Mouse (Mus musculus): Measurements from ENCODE around the gene Slc25a17.

Gene Slc25a17

DNA sequence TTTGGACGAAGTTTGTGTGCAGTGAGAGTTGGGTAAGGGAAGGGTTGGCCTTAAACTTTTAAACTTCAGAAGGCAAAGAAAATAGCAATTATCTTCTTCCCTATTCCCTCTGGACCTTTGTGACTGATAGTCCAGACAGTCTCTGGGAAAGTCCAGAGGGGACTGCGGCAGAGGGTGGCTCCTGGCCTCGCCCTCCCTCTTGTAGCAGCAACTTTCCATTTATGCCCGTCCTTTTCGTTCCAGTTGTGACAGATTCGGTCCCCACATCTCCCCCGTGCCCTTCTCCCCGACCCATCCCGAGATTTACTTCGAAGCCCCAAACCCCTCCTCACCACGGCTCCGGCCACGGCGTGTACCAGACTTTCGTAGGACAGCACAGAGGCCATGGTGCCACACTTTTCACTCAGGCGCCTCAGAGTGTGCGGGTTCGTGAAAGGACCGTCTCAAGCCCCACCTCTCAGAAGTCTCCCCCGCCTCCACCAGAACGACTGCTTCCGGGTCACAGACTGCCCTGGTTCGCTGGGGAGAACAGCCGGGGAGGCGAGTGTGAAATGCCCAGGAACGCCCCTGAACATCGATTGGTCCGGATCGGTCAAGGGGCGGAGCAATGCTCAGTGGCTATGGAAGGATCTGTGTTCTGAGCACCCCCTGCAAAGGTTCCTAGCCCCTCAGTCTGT is at the start of gene Slc25a17:
Gene Slc25a17, minus strand, starts transcription at position 468 of the 677 bp plus-strand sequence.
- peak; percentile 95 for DNase-seq (ENCODE audit: low spot score)

DNA sequence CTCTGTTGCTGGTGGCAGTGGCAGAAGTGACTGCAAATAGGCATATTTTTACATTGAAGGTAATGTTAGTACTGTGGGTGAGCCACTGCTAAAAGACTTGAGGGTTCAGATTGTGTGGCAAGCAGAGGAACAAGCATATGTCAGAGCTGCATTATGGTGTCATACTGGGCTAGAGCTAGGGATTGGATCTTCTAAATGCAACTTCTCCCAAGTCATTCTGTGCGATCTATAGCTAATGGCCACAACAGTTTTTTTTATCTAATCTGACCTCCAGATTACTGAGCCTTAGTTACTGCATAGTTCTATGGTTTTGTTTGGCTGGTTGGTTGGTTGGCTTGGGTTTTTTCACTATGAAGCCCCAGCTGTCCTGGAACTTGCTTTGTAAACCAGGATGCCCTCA is 47.6 kb upstream of the Slc25a17 start, which contains the start of gene Dnajb7:
Gene Dnajb7, minus strand, starts transcription at position 101 of the 400 bp plus-strand sequence.
- no peak for DNase-seq (ENCODE audit: low spot score)

DNA sequence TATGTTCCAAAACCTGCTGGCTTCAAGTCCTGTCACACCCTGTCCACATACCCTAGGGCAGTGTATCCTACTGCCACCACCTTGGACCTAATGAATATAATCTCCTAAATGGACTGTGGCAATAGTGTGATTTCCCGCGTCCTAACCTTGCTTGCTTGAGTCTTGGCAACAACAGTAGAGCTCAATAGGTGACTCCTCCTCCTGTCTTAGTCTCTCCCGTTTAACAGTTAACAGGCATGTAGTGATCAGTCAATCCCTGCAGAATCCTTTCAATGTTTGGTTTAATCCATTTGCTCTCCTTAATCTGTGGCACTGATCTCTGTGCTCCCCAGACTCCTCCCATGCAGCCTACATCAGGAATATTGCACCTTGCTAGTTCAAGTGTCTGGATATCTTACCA is 44.4 kb upstream of the Slc25a17 start:
- no peak for DNase-seq (ENCODE audit: low spot score)

DNA sequence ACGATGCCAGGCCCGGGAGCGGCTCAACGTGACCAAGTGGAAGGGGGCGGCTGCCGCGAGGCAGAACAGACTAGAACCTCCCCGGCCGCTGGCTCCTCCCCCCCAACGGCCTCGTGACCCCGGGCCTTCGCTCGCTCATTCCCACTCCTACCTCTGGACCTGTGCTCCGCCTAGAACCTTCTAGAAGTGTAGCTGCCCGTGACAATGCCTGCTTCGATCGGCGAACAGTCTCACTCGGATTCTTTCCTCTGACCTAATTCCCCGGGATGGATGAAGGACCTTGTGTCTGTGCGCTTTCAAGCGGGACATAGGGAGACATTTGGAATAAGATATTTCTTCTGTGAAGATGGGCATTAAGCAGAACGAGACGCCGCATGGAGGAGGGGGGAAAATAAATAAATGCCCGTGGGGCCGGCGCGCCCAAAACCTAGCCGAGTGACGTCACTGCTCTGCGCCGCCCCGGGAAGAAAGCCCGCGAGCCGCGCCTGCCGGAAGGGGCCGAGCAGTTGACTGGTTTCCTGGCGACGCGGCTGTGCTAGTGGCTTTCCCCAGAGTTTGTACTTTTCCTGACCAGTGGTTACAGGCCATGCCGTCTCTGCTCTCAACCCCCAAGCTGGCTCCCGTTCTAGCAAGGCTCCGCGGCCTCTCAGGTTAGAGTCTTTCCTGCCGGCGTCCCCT is 39.2 kb upstream of the Slc25a17 start, which contains the start of the genes St13 and Xpnpep3:
Gene St13, minus strand, starts transcription at position 440 of the 678 bp plus-strand sequence.
Gene Xpnpep3, plus strand, starts transcription at position 501 of the 678 bp plus-strand sequence.
- peak; percentile 96 for DNase-seq (ENCODE audit: low spot score)

DNA sequence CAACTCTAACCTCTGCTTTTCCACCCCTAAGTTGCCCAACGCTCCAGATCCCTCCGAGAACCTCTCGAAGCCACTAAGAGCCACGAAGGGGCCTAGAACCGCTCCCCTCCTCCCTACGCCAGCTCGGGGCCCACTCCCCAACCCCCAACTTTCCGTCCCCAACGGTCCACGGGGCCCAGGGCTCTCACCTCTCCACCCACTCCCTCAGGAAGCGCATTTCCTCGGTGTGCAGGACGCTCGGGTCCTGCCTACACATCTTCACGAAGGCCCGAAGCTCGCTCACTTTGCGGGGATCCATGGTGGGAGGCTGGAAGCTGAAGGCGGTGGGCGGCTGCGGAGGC is 38.7 kb upstream of the Slc25a17 start:
- DNase-seq (ENCODE audit: low spot score) = no peak

DNA sequence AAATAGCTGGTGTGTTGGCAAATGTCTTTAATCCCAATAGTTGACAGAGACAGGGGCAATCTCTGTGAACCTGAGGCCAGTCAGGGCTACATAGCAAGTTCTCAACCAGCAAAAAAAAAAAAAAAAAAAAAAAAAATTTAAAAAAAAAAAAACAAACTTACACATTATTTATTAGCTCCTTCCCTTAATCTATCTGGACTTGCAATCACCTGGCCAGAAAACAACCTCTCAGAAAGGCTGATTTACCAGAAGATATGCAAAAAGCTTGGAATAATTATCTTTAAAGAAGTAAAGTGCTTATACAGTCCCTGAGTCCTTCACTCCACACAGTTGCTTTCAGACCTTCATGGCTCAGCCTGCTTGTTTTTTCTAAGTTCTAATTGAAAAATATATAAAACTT is 37.6 kb upstream of the Slc25a17 start:
- no peak for DNase-seq (ENCODE audit: low spot score)

DNA sequence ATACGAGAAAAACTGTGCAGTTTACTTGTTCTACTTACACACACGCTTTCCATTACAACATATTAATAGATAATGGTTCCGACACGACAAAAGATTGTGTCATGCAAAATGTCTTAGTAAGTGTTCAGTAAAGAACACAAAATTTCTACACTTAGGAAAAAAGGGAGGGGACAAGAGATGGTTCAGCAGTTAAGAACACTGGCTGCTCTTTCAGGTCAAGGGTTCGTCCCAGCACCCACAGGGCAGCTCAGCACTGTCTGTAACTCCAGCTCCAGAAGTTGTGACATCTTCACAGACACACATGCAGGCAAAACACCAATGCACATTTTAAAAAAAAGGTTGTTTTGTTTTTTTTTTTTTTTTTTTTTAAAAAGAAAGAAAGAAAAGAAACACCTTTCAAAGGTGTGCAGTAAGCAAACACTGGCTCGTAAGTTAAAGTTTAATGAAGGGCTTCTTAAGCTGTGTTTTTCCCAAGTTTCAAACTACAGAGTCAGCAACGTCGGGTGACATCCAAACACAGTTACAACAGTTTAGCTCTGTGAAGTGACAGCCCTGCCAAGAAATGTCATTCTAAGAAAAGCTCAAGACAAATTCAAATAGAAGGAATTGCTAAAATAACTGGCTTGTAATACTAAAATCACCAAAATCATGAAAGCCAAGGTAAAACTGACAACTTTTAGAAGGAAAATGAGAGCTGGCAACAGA is 33.8 kb upstream of the Slc25a17 start:
- no peak for DNase-seq (ENCODE audit: low spot score)

DNA sequence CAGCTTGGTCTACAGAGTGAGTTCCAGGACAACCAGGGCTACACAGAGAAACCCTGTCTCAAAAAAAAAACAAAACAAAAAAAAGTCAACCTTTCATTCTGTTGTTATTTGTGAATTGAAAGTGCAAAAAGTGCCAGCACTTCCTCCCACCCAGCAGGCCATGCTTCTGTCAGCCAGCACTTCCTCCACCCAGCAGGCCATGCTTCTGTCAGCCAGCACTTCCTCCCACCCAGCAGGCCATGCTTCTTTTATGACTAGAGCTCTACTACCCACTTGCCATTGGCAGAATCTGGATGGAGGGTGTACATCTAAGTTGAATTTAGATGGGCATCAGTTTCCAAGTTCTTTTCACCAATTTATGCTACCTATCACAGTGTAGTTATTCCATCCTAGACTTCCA is 32.4 kb upstream of the Slc25a17 start:
- DNase-seq (ENCODE audit: low spot score) = peak; percentile 48

DNA sequence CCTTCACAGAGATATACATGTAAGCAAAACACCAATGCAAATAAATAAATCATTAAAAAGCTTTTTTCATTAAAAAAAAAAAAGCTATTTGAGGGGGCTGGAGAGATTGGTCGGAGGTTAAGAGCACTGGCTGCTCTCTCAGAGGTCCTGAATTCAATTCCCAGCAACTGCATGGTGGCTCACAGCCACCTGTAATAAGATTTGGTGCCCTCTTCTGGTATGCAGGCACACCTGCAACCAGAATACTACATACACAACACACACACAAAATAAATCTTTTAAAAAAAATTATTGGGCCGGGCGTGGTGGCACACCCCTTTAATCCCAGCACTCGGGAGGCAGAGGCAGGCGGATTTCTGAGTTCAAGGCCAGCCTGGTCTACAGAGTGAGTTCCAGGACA is 25.7 kb upstream of the Slc25a17 start:
- no peak for DNase-seq (ENCODE audit: low spot score)

DNA sequence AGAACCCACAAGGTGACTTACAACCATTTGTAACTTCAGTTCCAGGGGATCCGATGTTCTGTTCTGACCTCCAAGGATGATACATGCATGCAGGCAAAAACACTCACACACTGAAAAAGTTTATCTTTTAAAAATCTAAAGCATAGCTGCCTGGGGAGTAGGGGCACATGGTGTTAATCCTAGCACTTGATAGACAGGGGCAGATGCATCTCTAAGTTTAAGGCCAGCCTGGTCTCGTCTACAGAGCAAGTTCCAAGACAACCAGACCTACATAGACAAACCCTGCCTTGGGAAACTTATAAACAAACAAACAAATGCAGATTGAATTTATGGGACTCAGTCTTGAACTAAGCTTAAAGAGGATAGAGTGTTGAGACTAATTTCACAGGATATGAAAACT is 18.2 kb upstream of the Slc25a17 start:
- no peak for DNase-seq (ENCODE audit: low spot score)

DNA sequence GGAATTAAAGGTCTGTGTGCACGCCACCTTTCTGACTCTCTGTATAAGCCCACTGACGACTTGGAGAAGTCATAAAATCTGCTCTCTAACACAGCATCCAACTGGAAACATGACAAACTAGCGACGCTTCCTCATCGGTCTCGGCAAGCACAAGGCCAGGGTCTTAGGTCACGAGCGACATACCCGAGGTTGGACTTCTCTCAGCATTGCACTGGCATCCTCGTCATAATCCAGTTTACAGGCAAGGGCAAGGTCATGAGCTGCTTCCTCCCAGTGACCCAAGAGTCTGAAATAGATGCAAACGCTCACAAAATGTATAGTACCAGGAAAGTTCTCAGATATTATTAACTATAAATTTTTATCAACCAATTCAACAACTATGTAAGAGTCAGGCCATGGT is 14.0 kb upstream of the Slc25a17 start:
- no peak for DNase-seq (ENCODE audit: low spot score)

DNA sequence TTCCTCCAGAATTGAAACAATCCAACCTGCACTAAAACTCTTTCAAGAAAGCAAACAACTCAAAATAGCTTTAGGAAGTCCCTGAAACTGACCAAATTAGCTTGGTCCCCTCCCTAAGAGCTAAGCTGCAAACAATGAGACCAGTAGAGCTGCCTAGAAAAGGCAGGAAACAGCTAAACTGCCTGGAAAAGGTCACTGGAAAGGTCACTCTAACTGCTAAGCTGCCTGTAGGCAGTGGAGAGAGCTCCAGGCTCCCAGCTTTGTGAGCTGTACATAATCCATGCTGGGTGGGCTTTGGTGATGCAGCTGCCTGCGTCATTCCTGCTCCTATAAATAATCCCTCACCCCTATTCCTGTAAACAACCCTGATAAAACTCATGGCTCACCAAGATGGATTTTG is 9.7 kb upstream of the Slc25a17 start:
- DNase-seq (ENCODE audit: low spot score) = no peak

DNA sequence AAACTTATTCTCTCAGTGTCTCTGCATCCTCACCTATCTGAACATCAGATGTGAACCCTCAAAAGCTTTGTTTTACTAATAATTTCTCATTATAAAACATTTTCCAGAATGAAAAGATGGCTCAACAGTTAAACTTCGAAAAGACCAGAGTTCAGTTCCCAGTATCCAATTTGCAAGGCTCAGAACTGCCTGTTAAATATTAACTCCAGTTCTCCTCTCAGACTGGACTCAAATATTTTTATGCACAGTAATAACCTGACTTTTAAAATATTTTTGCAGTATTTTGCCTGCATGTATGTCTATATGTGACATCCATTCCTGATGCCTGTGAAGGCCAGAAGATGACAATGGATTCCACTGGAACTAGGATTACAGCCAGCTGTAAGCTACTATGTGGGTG is 8.0 kb upstream of the Slc25a17 start:
- no peak for DNase-seq (ENCODE audit: low spot score)

DNA sequence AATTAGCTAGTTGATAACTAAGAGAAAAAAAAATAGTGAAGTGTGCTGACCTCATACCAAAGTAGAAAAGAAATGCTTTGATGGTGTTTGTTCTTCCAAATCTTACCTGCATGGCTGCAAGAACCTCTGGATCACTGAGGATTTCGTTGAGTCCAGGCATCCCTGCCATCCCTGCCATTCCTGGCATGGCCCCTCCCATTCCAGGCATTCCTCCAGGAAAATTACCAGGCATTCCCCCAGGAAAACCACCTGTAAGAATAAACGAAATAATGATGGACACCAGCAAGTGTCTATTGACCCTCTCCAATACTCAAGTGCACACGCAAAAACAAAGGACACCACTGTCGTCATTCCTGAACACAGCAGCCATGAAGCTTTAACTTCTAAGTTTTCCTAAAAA is 5.6 kb upstream of the Slc25a17 start:
- DNase-seq (ENCODE audit: low spot score) = no peak

DNA sequence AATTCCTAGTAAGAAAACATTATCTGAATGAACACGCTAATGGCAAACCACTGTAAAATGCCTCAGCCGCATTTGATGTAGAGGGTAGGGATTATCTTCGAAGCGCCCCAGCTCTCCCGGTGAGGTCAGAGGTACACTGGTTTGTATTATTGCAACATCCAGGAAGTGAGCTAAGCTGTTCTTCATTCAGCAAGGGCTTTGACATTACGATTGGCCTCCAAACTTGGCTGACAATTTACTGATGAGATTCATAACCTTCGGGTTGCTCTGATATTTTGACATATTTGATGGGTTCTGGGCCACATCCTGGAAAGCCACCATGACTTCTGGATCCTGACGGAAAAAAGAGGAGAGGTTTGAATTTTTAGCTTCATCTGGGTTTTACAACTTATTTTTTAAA is 4.6 kb upstream of the Slc25a17 start:
- DNase-seq (ENCODE audit: low spot score) = no peak

DNA sequence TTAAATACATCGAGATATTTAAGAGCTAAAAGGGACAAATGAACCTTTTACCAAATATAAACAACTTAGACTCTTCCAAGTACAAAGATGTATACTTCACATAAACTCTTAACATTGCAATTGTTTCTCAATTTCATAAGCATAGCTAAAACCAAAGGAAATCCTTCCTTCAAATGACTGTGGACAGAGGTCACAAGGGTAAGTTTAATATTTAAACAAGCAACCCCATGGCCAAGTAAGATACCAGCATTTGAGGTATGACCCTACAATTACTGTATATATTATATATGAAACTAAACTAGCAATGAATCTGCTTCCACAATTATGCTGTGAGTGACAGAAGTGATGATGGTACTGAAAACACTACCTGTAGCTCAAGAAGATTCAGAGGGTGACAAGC is 3.7 kb upstream of the Slc25a17 start:
- DNase-seq (ENCODE audit: low spot score) = no peak

DNA sequence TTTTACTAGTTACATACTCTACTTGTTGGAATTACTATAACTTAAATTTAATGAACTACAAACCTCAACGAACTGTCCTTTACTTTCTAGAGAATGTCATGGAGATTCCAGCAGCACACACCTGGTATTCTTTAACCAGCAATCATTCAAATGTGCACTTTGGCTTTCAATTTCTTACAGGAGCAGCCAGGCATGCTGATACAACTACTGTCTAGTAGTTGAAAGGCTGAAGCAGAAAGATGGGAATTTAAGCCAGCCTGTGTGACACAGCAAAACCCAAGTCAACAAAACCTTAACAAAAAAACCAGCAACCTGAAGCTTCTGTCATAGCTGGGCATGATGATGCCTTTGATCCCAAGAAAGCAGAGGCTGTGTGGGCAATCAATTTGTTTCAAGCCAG is 1.9 kb upstream of the Slc25a17 start:
- DNase-seq (ENCODE audit: low spot score) = no peak

DNA sequence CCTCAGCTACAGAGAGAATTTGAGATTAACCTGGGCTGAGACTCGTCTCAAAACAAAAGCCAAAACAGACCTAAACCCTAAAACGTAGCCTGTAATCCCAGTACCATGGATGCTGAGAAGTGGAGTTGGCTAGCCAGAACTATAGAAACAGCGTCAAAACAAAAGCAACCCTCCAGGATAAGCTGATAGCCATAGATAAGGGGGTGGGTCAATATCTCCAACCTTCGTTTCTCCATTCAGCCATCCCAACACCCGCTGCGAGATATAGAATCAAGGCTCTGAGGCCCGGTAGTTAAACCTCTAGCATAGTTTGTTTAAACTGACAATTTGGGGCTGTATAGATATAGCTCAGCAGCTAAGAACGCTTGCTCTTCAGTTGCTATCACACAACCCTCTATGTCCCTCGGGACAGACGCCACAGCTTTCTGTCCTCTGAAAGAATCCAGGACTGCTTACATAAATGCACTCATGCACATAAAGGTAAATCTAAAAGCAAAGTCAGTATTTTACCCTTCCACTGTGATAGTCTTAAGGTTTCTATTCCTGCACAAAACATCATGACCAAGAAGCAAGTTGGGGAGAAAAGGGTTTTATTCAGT is 904 bp upstream of the Slc25a17 start:
- no peak for DNase-seq (ENCODE audit: low spot score)

DNA sequence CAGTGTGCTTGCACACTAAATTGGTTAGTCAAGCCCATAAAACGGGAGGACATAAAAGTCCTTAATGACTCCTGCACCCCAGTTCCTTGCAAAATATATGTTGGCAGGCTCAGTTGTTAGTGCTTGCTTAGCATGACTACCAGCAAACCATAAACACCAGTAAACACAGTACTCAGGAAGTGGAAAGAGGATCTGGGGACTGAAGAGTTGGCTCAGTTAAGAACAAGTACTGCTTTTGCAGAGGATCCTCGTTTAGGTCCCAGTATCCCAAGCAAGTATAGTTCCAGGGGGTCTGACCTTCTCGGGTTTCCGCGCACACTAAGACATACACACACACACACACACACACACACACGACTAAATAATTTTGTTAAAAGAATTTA is 401 bp upstream of the Slc25a17 start:
- DNase-seq (ENCODE audit: low spot score) = no peak

DNA sequence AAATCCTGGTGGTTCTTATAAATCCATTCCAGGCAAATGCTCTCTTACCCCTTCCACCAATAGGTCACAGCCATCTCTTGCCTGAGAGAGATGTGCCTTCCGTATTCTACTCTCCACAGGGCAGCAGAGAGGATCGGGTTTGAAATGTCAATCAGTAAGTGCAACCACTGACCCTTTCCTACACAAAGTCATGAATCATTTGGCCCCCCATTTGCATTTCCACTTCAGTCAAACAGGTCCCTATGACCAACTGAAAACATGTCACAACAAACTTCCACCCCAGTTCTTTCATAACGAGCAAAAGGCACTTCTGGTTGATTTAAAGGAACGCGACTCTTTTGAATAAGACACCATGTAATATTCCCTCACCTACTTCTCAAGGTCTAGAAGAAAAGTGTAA is 1.2 kb downstream of the Slc25a17 start:
- no peak for DNase-seq (ENCODE audit: low spot score)

DNA sequence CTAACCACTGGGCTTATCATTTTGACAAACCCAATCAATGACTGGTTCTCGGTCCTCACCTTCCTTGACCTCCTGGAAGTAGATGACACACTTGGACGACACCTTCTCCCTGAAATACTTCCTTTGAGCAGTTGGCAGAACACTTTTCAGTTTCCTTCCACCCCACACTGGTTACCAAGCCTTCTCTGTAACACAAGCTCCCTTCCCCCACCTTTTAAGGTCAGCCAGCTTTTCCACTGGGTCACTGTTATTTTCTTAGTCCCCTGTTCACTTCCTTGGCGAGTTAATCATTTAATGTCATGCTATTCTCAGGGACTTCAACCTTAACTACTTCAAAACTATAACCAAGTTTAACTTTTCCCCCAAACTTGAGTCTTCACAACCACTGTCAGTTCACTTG is 1.7 kb downstream of the Slc25a17 start:
- DNase-seq (ENCODE audit: low spot score) = no peak

DNA sequence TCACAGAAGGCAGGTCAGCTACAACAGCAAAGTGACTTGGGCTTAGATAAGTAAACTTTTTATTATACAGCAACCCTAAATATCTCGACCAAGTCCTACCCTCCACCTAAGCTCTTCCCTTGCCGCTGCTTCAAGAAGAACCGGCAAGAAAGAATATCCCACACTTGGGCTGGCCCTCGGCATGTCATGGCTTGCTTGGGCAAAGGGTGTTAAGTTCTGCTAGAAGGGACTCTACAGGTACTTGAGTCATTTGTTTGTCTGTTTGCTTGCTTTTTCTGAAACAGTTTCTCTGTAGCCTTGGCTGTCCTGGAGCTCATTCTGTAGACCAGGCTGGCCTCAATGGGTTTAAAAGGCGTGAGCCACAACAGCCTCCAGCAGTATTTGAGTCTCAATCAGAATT is 3.7 kb downstream of the Slc25a17 start:
- DNase-seq (ENCODE audit: low spot score) = no peak

All from T-cell, adult 2 months (primary cell).